Mouse (Mus musculus): Measurements from ENCODE around the gene Cdh22. TPM values are rescaled to one million over a fixed set of nuclear protein-coding genes. Genes with fewer than 3 reads are reported as not detected.

Cdh22 gene
- total RNA-seq, 2 experiments from 2014 or later: 12.9 to 13.0 TPM

GRCm38 (mm10) chr2:165252381-165252780 is 17.7 kb upstream of the Cdh22 start:
- DNase-seq (ENCODE audit: extremely low spot score in 1 of 2, low spot score in 1 of 2): no peak

- no peak for DNase-seq (ENCODE audit: extremely low spot score in 1 of 2, low spot score in 1 of 2)
Measured at GRCm38 (mm10) chr2:165250903-165251302, 16.2 kb upstream of the Cdh22 start.

DNA sequence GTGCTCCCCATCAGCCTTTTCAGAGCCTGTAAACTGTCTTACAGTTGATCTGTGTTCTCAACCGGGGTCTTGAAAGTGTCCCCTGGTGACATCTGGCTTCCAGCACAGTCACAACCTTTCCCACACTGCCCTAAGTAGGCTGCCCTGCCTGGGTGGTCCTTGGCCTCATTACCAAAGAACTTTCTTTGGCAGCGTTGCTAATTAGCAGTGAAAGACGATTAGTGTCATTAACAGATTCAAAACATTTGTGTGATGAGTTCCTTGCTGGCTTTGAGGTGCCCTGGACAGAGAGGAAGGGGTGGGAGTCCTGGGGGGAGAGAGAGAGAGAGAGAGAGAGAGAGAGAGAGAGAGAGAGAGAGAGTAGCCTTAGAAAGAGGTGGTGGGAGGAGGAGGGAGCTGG is 14.3 kb upstream of the Cdh22 start:
- no peak for DNase-seq (ENCODE audit: extremely low spot score in 1 of 2, low spot score in 1 of 2)

DNA sequence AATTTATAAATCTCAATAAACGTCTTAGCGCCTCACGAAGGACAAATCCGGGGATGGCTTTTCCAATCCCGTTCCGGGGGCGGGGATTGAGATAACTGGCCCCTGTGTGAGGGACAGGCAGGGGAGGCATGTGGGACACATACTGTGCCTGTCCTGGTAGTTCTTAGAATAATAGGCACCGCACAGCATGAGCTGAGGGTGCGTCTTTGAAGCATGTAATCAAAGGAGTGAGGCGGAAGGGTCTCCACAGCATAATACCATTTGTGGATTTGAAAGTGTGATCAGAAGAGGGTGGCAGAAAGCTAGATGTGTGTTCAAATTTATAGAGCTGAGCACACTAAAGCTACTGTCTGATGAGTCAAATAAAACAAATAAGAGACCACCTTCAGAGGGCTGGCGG is 11.7 kb upstream of the Cdh22 start:
- no peak for DNase-seq (ENCODE audit: extremely low spot score in 1 of 2, low spot score in 1 of 2)

GRCm38 (mm10) chr2:165243122-165243720 is 8.6 kb upstream of the Cdh22 start:
- DNase-seq (ENCODE audit: extremely low spot score in 1 of 2, low spot score in 1 of 2): no peak

DNA sequence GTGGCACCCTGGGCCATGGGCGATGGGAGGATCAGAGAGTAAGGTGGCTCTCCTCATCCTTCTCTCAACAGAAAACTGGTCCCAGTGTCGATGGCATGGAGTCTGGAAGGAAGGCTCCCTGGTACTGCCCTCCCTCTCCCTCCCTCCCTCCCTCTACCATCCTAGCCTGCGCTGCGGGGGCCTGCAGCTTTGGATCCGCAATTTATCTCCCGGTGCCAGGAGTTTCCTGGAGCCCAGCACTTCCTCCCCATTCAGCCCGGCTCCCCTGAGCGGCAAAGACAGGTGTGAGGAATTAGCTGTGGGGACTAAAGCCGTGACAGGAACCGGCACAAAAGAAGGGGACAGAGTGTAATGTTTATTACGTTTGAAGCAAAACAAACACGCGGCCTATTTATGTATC is 7.9 kb upstream of the Cdh22 start:
- DNase-seq (ENCODE audit: extremely low spot score in 1 of 2, low spot score in 1 of 2): no peak

- no peak for DNase-seq (ENCODE audit: extremely low spot score in 1 of 2, low spot score in 1 of 2)
Measured at GRCm38 (mm10) chr2:165241786-165242185, 7.1 kb upstream of the Cdh22 start.

GRCm38 (mm10) chr2:165240371-165240770 is 5.7 kb upstream of the Cdh22 start:
- no peak for DNase-seq (ENCODE audit: extremely low spot score in 1 of 2, low spot score in 1 of 2)

GRCm38 (mm10) chr2:165239533-165240144 is 5.0 kb upstream of the Cdh22 start:
- DNase-seq (ENCODE audit: extremely low spot score in 1 of 2, low spot score in 1 of 2): no peak

- no peak for DNase-seq (ENCODE audit: extremely low spot score in 1 of 2, low spot score in 1 of 2)
Measured at GRCm38 (mm10) chr2:165238416-165239145, 3.9 kb upstream of the Cdh22 start.

DNA sequence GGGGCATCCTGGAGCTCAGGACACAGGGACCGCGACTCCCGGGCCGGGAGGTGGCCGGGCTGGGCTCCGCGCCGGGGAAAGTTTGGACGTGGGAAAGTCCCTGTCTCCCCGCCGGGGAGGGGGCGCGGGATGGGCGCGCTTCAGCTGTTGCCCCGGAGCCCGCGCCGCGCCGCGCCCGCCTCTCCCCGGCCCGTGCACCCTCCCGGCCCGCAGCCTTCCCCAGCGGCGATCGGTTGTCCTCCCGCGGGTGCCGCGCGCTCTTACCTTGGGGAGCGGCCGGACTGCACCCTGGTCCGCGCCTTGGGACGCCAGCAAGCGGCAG is 401 bp downstream of the Cdh22 start:
- DNase-seq (ENCODE audit: extremely low spot score in 1 of 2, low spot score in 1 of 2): no peak

- peak; percentile 29 to 58 for DNase-seq (ENCODE audit: extremely low spot score in 1 of 2, low spot score in 1 of 2)
Measured at GRCm38 (mm10) chr2:165233491-165234290, 962 bp downstream of the Cdh22 start.

GRCm38 (mm10) chr2:165229050-165229449 is 5.6 kb downstream of the Cdh22 start:
- no peak for DNase-seq (ENCODE audit: extremely low spot score in 1 of 2, low spot score in 1 of 2)

- DNase-seq (ENCODE audit: extremely low spot score in 1 of 2, low spot score in 1 of 2): no peak
Measured at GRCm38 (mm10) chr2:165223837-165224236, 10.8 kb downstream of the Cdh22 start.

- no peak for DNase-seq (ENCODE audit: extremely low spot score in 1 of 2, low spot score in 1 of 2)
Measured at GRCm38 (mm10) chr2:165221952-165222351, 12.7 kb downstream of the Cdh22 start.

DNA sequence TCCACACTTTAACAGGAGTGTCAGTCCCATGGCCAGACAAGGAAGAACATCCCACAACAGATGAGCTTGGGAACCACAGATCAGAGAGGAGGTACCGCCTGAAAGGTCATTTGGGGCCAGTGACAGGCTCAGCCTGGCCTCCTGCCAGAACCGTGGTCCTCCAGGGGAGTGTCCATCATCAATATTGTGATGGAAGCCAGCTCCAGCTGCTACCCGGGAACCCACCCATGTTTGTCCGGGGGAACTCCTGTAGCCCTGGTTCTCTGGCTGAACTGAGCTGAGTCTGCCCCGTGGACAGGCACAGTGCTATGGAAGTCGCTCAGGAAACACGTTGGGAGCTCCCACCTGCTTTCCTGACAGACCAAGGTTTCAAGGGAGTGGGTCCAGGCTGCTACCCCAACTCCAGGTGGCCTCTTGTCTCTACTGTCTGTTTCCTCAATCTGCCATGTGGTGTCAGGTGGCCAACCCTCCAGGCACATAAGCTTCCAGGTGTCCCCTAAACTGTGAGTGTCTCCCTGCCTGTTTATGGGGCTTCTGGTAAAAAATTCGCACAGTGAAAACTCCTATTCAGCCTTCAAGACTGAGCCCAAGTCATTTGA is 14.2 kb downstream of the Cdh22 start:
- no peak for DNase-seq (ENCODE audit: extremely low spot score in 1 of 2, low spot score in 1 of 2)

DNA sequence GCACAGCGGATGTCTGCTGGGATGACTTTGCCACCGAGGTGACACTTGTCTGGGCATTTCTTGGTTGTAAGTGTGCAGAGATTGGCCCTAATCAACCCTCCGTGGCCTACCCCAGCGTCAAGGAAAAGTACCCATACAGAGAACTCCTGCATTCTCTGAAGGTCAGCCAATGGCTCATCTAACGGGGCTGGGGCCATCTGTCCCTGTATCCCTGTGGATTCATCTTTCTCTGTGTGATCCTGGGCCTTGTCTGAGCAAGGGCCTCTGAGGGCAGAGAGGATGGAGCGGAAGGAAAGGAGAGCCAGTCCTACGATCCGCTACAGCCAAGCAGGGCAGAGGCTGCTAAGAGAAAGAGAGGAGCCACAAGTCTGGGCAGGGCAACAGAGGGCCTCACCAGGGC is 15.7 kb downstream of the Cdh22 start:
- DNase-seq (ENCODE audit: extremely low spot score in 1 of 2, low spot score in 1 of 2): no peak

GRCm38 (mm10) chr2:165217361-165218149 is 17.1 kb downstream of the Cdh22 start:
- no peak for DNase-seq (ENCODE audit: extremely low spot score in 1 of 2, low spot score in 1 of 2)

GRCm38 (mm10) chr2:165215103-165215951 is 19.3 kb downstream of the Cdh22 start:
- no peak for DNase-seq (ENCODE audit: extremely low spot score in 1 of 2, low spot score in 1 of 2)
